In the genomic region with DNA sequence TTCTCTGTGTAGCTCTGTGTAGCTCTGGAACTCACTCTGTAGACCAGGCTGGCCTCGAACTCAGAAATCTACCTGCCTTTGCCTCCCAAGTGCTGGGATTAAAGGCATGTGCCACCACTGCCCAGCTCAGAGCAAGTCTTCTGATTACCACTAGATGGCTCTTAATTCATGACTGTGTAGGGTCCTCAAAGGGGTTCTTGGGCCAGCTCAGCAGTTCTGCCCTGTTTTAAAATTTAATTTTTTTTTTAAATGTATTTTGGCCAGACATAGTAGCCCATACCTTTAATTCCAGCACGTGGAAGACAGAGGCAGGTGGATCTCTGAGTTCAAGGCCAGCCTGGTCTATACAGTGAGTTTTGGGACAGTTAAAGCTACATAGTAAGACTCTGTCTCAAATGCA, we compare ENCODE assay signal across 3 mouse cellular contexts. TPM values are rescaled to one million over a fixed set of nuclear protein-coding genes. Genes with fewer than 3 reads are reported as not detected.
"Had no signal": no experiment of that assay in that cellular context is flagged by ENCODE, and none has a peak within 500 bp of the region (broad histone marks: within the 10 kb centered on the region; RNA-seq: fewer than 3 reads in every experiment).

No protein-coding gene starts in this region.

RNA-seq across cellular contexts. Expression of a gene that starts 23.6 kb away (rescaled TPM):
- polyA plus RNA-seq: midbrain, embryonic 14.5 days; testis, adult 2 months had no signal

RNA-seq across cellular contexts. Expression of a gene that starts 27.5 kb away (rescaled TPM):
- total RNA-seq: megakaryocyte-erythroid progenitor cell, adult 5-6 weeks had no signal
